Mouse (Mus musculus) hindbrain, embryonic 14.5 days (tissue): Measurements from ENCODE around the gene Kcnt1. TPM values are rescaled to one million over a fixed set of nuclear protein-coding genes. Genes with fewer than 3 reads are reported as not detected.

Experiments used
- ATAC-seq: fragments of 200-750 bp; cut with Nextera tagmentation; 2 replicates; pipeline ENCODE4 v1.8.0; 2017; ENCODE audit warnings: moderate number of reproducible peaks, mild to moderate bottlenecking, moderate TSS enrichment, moderate library complexity; ENCODE audit not compliant: low FRiP score
- DNase-seq: peaks from one replicate; pipeline ENCODE4 v3.0.0-alpha.2; 2015; ENCODE audit warnings: low spot score
- H3K27ac ChIP-seq: fragments of 300-500 bp; sonication (generic); 2 replicates; pipeline ENCODE4 v1.5.1; 2014; ENCODE audit warnings: mild to moderate bottlenecking, moderate library complexity
- H3K27me3 ChIP-seq: fragments of 300-500 bp; sonication (generic); 2 replicates; pipeline ENCODE4 v1.6.1; 2014; ENCODE audit warnings: mild to moderate bottlenecking, low read length, mixed read lengths; ENCODE audit not compliant: control insufficient read depth, insufficient read depth
- H3K36me3 ChIP-seq: fragments of 300-500 bp; sonication (generic); replicated peaks from 2 replicates; pipeline ENCODE4 v1.6.1; 2014; ENCODE audit not compliant: control insufficient read depth, insufficient read depth
- H3K4me1 ChIP-seq: fragments of 300-500 bp; sonication (generic); replicated peaks from 2 replicates; pipeline ENCODE4 v1.6.1; 2014; ENCODE audit warnings: antibody characterized with exemption, low read length, mixed read lengths; ENCODE audit not compliant: control insufficient read depth, insufficient read depth
- H3K4me2 ChIP-seq: fragments of 300-500 bp; sonication (generic); replicated peaks from 2 replicates; pipeline ENCODE4 v1.6.1; 2014; ENCODE audit warnings: mild to moderate bottlenecking, moderate library complexity
- H3K4me3 ChIP-seq: fragments of 300-500 bp; sonication (generic); replicated peaks from 2 replicates; pipeline ENCODE4 v1.5.1; 2014; ENCODE audit warnings: mild to moderate bottlenecking, low read length
- H3K9ac ChIP-seq: fragments of 300-500 bp; sonication (generic); 2 replicates; pipeline ENCODE4 v1.6.1; 2014
- H3K9me3 ChIP-seq: fragments of 300-500 bp; sonication (generic); 2 replicates; pipeline ENCODE4 v1.6.1; 2016; ENCODE audit warnings: low read length; ENCODE audit not compliant: control insufficient read depth
- WGBS: fragments of 180-500 bp; shearing (Covaris S2); extraction: QIAGEN DNeasy Blood & Tissue Kit; methylation state at CpG from one replicate; pipeline ENCODE4 v1.1.7; 2014; 5-methylcytosine and 5-hydroxymethylcytosine counted together
- polyA plus RNA-seq: library from polyadenylated mRNA; unstranded; fragments of >200 nt; fragmentation: Nextera tagmentation; extraction: Ambion mirVana; gene quantifications from 2 replicates; pipeline ENCODE4 v1.2.1, GENCODE M21; 2014

The Kcnt1 gene
- polyA plus RNA-seq, 1 experiment from 2014 or later = 20.6 TPM

DNA sequence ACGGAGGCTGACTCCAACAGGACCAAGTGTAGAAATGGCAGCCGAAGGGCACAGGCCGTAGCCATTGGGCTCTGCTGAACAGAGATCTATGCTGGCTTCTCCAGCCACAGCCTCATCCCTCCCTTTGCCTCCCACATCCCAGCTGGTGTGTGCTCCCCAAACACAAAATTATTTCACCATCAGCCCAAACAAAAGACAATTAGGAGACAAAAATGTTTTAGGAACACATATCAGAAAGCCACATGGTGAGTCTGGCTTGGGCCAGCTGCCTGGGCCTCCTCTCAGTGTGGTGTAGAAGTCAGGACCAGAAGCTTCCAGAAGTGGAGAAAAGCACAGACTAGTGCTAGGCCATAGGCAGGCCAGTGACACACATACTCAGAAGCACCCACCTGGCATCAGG lies 19.4 kb upstream of the Kcnt1 start:
- Histone ChIP-seq H3K36me3 (no peaks in the 10 kb centered on the region), H3K4me1 (no peaks in the 10 kb centered on the region), H3K4me2 (no peak overlapping the region), H3K27ac (no peak overlapping the region), H3K27me3 (no peaks in the 10 kb centered on the region), H3K4me3 (no peak overlapping the region), H3K9ac (no peak overlapping the region), H3K9me3 (no peaks in the 10 kb centered on the region)
- DNase-seq (no peak), ATAC-seq (no peak)
- WGBS = 92% methylated on average over 3 of the region's 3 CpGs

- Histone ChIP-seq H3K27ac (no peak overlapping the region), H3K4me1 (no peaks in the 10 kb centered on the region), H3K36me3 (no peaks in the 10 kb centered on the region), H3K9me3 (no peaks in the 10 kb centered on the region), H3K4me3 (no peak overlapping the region), H3K9ac (no peak overlapping the region), H3K4me2 (no peak overlapping the region), H3K27me3 (no peaks in the 10 kb centered on the region)
- ATAC-seq = no peak
- no peak for DNase-seq
- 82% methylated on average over 8 of the region's 8 CpGs for WGBS
Measured at GRCm38 (mm10) chr2:25846516-25846915, 17.0 kb upstream of the Kcnt1 start.

- no peak for ATAC-seq
- WGBS = 87% methylated on average over 16 of the region's 16 CpGs
Measured at GRCm38 (mm10) chr2:25847226-25847625, 16.3 kb upstream of the Kcnt1 start, which contains the start of gene Sohlh1. TSS of gene Sohlh1 (minus strand) at chr2:25847248.

DNA sequence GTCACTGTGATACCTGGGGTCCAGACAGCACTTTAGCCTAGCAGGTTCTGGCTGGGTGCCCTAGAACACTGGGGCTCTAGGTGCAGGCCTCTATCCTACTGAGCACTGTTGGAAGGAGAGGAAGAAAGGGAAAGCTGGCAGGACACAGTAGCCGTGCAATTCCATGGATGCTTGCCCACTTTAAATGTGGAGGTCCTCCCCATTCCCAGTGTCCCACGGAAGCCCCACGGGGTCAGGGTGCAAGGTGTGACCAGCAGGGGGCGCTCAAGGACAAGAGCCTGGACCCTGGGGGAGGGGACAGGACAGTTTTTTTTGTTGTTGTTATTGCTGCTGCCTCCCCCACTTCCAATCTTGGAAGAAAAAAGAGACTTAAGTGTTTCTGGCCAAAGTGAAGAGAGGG lies 13.2 kb upstream of the Kcnt1 start:
- Histone ChIP-seq H3K9ac (no peak overlapping the region), H3K4me1 (no peaks in the 10 kb centered on the region), H3K36me3 (no peaks in the 10 kb centered on the region), H3K4me3 (no peak overlapping the region), H3K4me2 (no peak overlapping the region), H3K27ac (no peak overlapping the region), H3K9me3 (no peaks in the 10 kb centered on the region), H3K27me3 (no peaks in the 10 kb centered on the region)
- WGBS = 13% methylated on average over 4 of the region's 4 CpGs
- DNase-seq (no peak), ATAC-seq (no peak)

More at GRCm38 (mm10) chr2:25847226-25847625, 16.3 kb upstream of the Kcnt1 start, which contains the start of gene Sohlh1:
- H3K4me3 ChIP-seq = no peak within 1 kb of the TSS
- no peaks in the 10 kb centered on the region for H3K9me3 ChIP-seq
- H3K4me1 ChIP-seq = no peaks in the 10 kb centered on the region
- H3K27ac ChIP-seq = no peak within 1 kb of the TSS
- H3K27me3 ChIP-seq = no peaks in the 10 kb centered on the region
- H3K9ac ChIP-seq = no peak within 1 kb of the TSS
- no peaks in the 10 kb centered on the region for H3K36me3 ChIP-seq
- DNase-seq = no peak
- H3K4me2 ChIP-seq = no peak within 1 kb of the TSS

DNA sequence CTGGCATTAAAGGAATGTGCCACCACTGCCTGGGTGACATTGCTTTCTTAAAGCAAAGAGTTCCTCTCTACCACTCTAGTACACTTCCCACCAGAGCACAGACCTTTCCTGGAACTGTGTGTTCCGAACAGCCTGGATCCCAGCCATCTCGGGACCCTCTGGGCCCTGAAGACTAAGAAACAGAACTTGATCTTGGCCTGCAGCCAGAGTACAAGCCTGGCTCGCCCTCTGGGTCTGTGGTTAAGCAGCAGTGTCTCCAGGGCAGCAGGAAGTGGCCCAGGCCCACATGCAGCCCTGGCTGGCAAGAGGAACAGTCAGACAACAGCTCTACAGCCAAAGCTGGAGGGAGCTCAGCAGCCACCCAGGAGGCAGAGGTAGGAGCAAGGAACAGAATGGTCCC lies 10.9 kb upstream of the Kcnt1 start:
- ATAC-seq = no peak
- no peak overlapping the region for H3K4me2 ChIP-seq
- H3K9ac ChIP-seq = no peak overlapping the region
- H3K36me3 ChIP-seq = no peaks in the 10 kb centered on the region
- no peaks in the 10 kb centered on the region for H3K9me3 ChIP-seq
- H3K27ac ChIP-seq = no peak overlapping the region
- 61% methylated on average over 3 of the region's 3 CpGs for WGBS
- no peaks in the 10 kb centered on the region for H3K27me3 ChIP-seq
- peak; percentile 26 for DNase-seq
- no peaks in the 10 kb centered on the region for H3K4me1 ChIP-seq
- H3K4me3 ChIP-seq = no peak overlapping the region

DNA sequence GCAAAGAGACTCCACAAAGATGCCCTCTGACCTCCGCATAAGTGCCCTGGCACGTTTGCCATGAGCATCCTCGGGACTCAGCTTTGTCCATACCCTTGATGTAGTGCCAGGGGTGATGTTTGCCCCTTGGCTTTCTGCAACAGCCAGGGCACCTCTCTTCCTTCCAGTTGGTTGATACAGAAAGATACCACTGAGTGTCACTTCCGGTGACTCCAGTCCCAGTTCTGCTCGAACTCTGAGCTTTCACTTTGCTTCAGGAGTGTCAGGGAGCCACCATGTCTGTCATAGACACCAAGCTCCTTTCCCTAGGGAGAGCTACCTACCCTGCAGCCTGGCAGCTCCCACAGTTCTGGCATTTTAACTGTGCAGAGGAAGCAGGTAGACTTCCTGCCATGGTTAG lies 9.5 kb upstream of the Kcnt1 start:
- no peaks in the 10 kb centered on the region for H3K9me3 ChIP-seq
- no peaks in the 10 kb centered on the region for H3K36me3 ChIP-seq
- DNase-seq = no peak
- H3K4me3 ChIP-seq = no peak overlapping the region
- no peaks in the 10 kb centered on the region for H3K4me1 ChIP-seq
- H3K9ac ChIP-seq = no peak overlapping the region
- no peak for ATAC-seq
- no peak overlapping the region for H3K27ac ChIP-seq
- WGBS = 74% methylated on average over 5 of the region's 5 CpGs
- H3K27me3 ChIP-seq = no peaks in the 10 kb centered on the region
- no peak overlapping the region for H3K4me2 ChIP-seq

DNA sequence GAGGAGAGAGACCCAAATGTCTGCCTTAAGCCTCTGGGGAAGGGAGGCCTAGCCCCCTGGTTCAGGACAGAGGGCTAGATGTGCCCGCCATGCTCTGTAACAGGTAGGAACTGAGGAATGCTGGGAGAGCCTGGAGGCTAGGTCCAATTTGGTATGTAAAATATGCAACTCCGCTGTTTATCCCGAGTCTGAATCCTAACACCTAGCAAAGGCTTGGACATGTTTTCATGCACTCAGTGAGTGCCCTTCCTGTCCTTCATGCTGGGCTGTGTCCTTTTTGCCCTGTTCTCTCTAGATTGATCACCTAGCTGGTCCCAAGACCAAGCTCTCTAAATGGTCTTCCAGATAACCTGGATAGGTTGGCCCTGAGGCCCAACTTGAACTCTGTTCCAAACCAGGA lies 3.6 kb upstream of the Kcnt1 start:
- Histone ChIP-seq H3K27ac (no peak overlapping the region), H3K4me3 (no peak overlapping the region), H3K36me3 (no peaks in the 10 kb centered on the region), H3K9ac (no peak overlapping the region), H3K9me3 (no peaks in the 10 kb centered on the region), H3K27me3 (peaks cover 5% of the 10 kb centered on the region; the same call in 1 of the 2 replicates), H3K4me2 (no peak overlapping the region), H3K4me1 (peaks cover 6% of the 10 kb centered on the region)
- no peak for DNase-seq
- no peak for ATAC-seq
- 93% methylated on average over 3 of the region's 3 CpGs for WGBS

- H3K9me3 ChIP-seq = no peaks in the 10 kb centered on the region
- no peak overlapping the region for H3K4me2 ChIP-seq
- no peak overlapping the region for H3K27ac ChIP-seq
- H3K9ac ChIP-seq = no peak overlapping the region
- peaks cover 6% of the 10 kb centered on the region for H3K4me1 ChIP-seq
- no peaks in the 10 kb centered on the region for H3K36me3 ChIP-seq
- 72% methylated on average over 2 of the region's 2 CpGs for WGBS
- no peak for DNase-seq
- H3K4me3 ChIP-seq = no peak overlapping the region
- H3K27me3 ChIP-seq = peaks cover 5% of the 10 kb centered on the region; the same call in 1 of the 2 replicates
- no peak for ATAC-seq
Measured at GRCm38 (mm10) chr2:25862038-25862437, 1.5 kb upstream of the Kcnt1 start.

DNA sequence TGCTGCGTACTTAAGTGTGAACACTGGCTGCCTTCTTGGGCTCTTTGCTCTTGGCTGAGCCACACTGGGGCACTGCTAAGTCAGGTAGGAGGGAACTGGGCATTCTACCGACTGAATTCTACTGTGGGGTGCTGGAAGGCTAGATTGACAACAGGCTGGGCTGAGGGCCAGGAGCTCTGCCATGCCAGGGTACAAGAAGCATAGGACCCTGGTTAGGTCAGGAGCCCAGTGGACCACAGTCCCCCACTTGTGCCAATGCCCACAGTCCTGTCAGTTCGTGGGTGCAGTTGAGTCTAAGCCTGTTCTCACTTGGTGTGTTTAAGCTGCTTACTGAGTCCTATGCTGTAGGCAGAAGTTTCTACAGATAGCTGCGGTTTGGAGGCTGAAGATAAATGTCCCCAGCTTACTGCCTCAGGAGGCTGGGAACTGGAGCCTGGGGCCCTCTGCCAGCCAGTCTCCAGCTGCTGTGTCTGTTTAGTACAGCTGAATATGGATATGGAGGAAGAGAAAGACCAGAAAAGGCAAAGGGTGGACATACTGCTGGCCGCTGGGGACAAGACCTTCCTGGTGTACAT lies 751 bp upstream of the Kcnt1 start:
- Histone ChIP-seq H3K9me3 (no peaks in the 10 kb centered on the region), H3K4me3 (no peak overlapping the region), H3K4me2 (peak overlapping the region; percentile 99), H3K4me1 (peaks cover 6% of the 10 kb centered on the region), H3K27ac (no peak overlapping the region), H3K9ac (no peak overlapping the region), H3K27me3 (peaks cover 5% of the 10 kb centered on the region; the same call in 1 of the 2 replicates), H3K36me3 (no peaks in the 10 kb centered on the region)
- 62% methylated on average over 5 of the region's 5 CpGs for WGBS
- DNase-seq (no peak), ATAC-seq (no peak)

DNA sequence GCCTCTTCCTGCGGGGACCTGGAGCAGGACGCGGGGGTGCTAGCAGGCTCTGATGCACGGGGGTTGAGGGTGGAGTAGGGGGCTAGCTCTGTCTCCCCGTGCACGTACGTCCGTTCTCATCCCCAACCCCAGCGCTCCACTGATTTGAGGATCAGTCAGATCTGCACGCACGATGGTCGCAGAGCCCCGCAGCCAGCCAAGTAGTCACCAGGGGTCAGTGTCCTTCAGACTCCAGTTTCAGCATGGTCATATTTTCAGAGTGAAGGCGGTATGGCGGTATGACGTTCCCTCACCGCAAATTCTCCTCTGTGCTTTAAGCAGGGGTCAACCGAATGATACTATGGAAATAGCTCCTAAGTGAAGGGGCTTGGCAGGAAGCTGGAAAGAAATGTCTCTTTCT lies 696 bp downstream of the Kcnt1 start:
- Histone ChIP-seq H3K27me3 (peaks cover 5% of the 10 kb centered on the region; the same call in 1 of the 2 replicates), H3K4me1 (peaks cover 6% of the 10 kb centered on the region), H3K4me2 (peak overlapping the region; percentile 99), H3K36me3 (no peaks in the 10 kb centered on the region), H3K9ac (peak overlapping the region; percentile 62), H3K27ac (no peak overlapping the region), H3K9me3 (no peaks in the 10 kb centered on the region), H3K4me3 (peak overlapping the region; percentile 62)
- 3% methylated on average over 18 of the region's 18 CpGs for WGBS
- ATAC-seq (no peak), DNase-seq (no peak)
